In the genomic region with DNA sequence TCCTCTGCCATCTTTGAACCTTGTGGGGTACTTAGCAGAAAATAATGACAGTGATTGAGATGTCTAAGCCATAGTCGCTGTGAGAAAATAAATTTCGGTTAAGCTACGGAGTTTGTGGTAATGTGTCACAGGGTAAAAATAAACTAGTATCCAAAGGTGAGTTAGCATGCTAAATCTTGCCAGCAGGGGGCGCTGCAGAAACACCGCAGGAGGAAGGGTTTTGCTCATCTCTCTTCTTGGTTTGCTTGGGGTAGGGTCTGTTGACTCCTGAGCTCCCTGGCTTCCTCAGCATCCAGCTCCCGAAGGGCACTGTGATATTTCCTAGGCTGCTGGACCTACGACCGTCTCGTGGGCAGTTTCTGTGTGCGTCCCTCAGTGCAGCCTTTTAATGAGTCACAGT, we compare ENCODE assay signal across 9 mouse cellular contexts. TPM values are rescaled to one million over a fixed set of nuclear protein-coding genes. Genes with fewer than 3 reads are reported as not detected.
DNase-seq lines count a peak whose midpoint lies in the region; ATAC-seq and TF ChIP-seq lines count a peak whose summit lies in the region.
"Had no signal": no experiment of that assay in that cellular context is flagged by ENCODE, and none has a peak within 500 bp of the region (broad histone marks: within the 10 kb centered on the region; RNA-seq: fewer than 3 reads in every experiment).

No protein-coding gene starts in this region.

- no peak for ATAC-seq in forebrain, embryonic 14.5 days
- ATAC-seq in midbrain, embryonic 16.5 days, result no peak
- no peak for ATAC-seq in lung, embryonic 14.5 days (ENCODE audit: insufficient read depth)

- no peak overlapping the region for H3K9ac ChIP-seq in forebrain, embryonic 14.5 days (ENCODE audit: low read length)
- H3K9ac ChIP-seq in midbrain, embryonic 16.5 days (ENCODE audit: low read depth, low read length), result no peak overlapping the region
- no peak overlapping the region for H3K9ac ChIP-seq in lung, embryonic 14.5 days
- H3K9ac ChIP-seq: neural tube, embryonic 13.5 days had no signal

- no peak overlapping the region for H3K4me2 ChIP-seq in forebrain, embryonic 14.5 days (ENCODE audit: low read length)
- H3K4me2 ChIP-seq in midbrain, embryonic 16.5 days (ENCODE audit: low read length), result no peak overlapping the region
- no peak overlapping the region for H3K4me2 ChIP-seq in lung, embryonic 14.5 days
- H3K4me2 ChIP-seq: neural tube, embryonic 13.5 days had no signal

- no peak overlapping the region for H3K27ac ChIP-seq in forebrain, embryonic 10.5 days
- no peak overlapping the region for H3K27ac ChIP-seq in forebrain, embryonic 14.5 days (ENCODE audit: low read depth, low read length)
- no peak overlapping the region for H3K27ac ChIP-seq in midbrain, embryonic 10.5 days (replicated peaks)
- H3K27ac ChIP-seq in midbrain, embryonic 16.5 days (ENCODE audit: low read length), result no peak overlapping the region
- H3K27ac ChIP-seq in lung, embryonic 14.5 days (ENCODE audit: low read depth), result no peak overlapping the region
- H3K27ac ChIP-seq: neural tube, embryonic 13.5 days had no signal

- no peaks in the 10 kb centered on the region for H3K4me1 ChIP-seq in forebrain, embryonic 10.5 days
- H3K4me1 ChIP-seq in forebrain, embryonic 14.5 days (ENCODE audit: control insufficient read depth, insufficient read depth, low read length), result no peaks in the 10 kb centered on the region
- H3K4me1 ChIP-seq in midbrain, embryonic 10.5 days, result no peaks in the 10 kb centered on the region
- no peaks in the 10 kb centered on the region for H3K4me1 ChIP-seq in midbrain, embryonic 16.5 days (ENCODE audit: control insufficient read depth, insufficient read depth, low read length)
- H3K4me1 ChIP-seq in lung, embryonic 14.5 days (ENCODE audit: insufficient read depth), result no peaks in the 10 kb centered on the region
- H3K4me1 ChIP-seq: neural tube, embryonic 13.5 days had no signal

- WGBS in forebrain, embryonic 10.5 days, result 55% methylated on average over 10 of the region's 10 CpGs
- WGBS in forebrain, embryonic 14.5 days, result 59% methylated on average over 10 of the region's 10 CpGs
- 61% methylated on average over 10 of the region's 10 CpGs for WGBS in midbrain, embryonic 10.5 days
- 60% methylated on average over 10 of the region's 10 CpGs for WGBS in midbrain, embryonic 16.5 days
- 48% methylated on average over 10 of the region's 10 CpGs for WGBS in lung, embryonic 14.5 days

- no peaks in the 10 kb centered on the region for H3K27me3 ChIP-seq in forebrain, embryonic 10.5 days (ENCODE audit: poor library complexity, severe bottlenecking)
- H3K27me3 ChIP-seq in forebrain, embryonic 14.5 days (replicated peaks; ENCODE audit: control insufficient read depth, insufficient read depth, low read length), result no peaks in the 10 kb centered on the region
- no peaks in the 10 kb centered on the region for H3K27me3 ChIP-seq in midbrain, embryonic 10.5 days (ENCODE audit: low read depth, poor library complexity, severe bottlenecking)
- H3K27me3 ChIP-seq in midbrain, embryonic 16.5 days (ENCODE audit: control insufficient read depth, insufficient read depth, low read depth, low read length), result no peaks in the 10 kb centered on the region
- H3K27me3 ChIP-seq in lung, embryonic 14.5 days (ENCODE audit: insufficient read depth, low read length), result no peaks in the 10 kb centered on the region

- peak; percentile 22 for DNase-seq in forebrain, embryonic 10.5 days (ENCODE audit: extremely low spot score, low spot score)
- DNase-seq in forebrain, embryonic 14.5 days (ENCODE audit: low spot score), result no peak
- peak; percentile 23 for DNase-seq in midbrain, embryonic 10.5 days (ENCODE audit: low spot score)
- peak; percentile 6 for DNase-seq in c-Kit-negative CD71-positive TER-119-positive erythroid progenitor cells, embryonic 14.5 days (ENCODE audit: low read depth, low spot score)
- peak; percentile 52 for DNase-seq in lung, embryonic 14.5 days
- peak; percentile 16 for DNase-seq in testis, postnatal 14 days (ENCODE audit: low spot score)
- DNase-seq in urinary bladder, adult 2 months (ENCODE audit: low spot score), result no peak

- H3K9me3 ChIP-seq in forebrain, embryonic 10.5 days, result no peaks in the 10 kb centered on the region
- no peaks in the 10 kb centered on the region for H3K9me3 ChIP-seq in forebrain, embryonic 14.5 days (replicated peaks; ENCODE audit: control insufficient read depth, low read length)
- no peaks in the 10 kb centered on the region for H3K9me3 ChIP-seq in midbrain, embryonic 10.5 days (replicated peaks)
- H3K9me3 ChIP-seq in midbrain, embryonic 16.5 days (replicated peaks; ENCODE audit: control insufficient read depth, low read length, poor library complexity, severe bottlenecking), result no peaks in the 10 kb centered on the region
- no peaks in the 10 kb centered on the region for H3K9me3 ChIP-seq in lung, embryonic 14.5 days (ENCODE audit: low read depth, low read length)
- H3K9me3 ChIP-seq: neural tube, embryonic 13.5 days had no signal

- H3K4me3 ChIP-seq in forebrain, embryonic 10.5 days, result no peak overlapping the region
- H3K4me3 ChIP-seq in forebrain, embryonic 14.5 days (ENCODE audit: low read depth, low read length), result no peak overlapping the region
- no peak overlapping the region for H3K4me3 ChIP-seq in midbrain, embryonic 10.5 days
- no peak overlapping the region for H3K4me3 ChIP-seq in midbrain, embryonic 16.5 days (ENCODE audit: low read depth, low read length)
- no peak overlapping the region for H3K4me3 ChIP-seq in lung, embryonic 14.5 days (ENCODE audit: low read depth, low read length)
- H3K4me3 ChIP-seq: neural tube, embryonic 13.5 days had no signal

- H3K36me3 ChIP-seq in forebrain, embryonic 10.5 days (replicated peaks), result no peaks in the 10 kb centered on the region
- no peaks in the 10 kb centered on the region for H3K36me3 ChIP-seq in forebrain, embryonic 14.5 days (ENCODE audit: control insufficient read depth, insufficient read depth, low read length)
- no peaks in the 10 kb centered on the region for H3K36me3 ChIP-seq in midbrain, embryonic 10.5 days
- no peaks in the 10 kb centered on the region for H3K36me3 ChIP-seq in midbrain, embryonic 16.5 days (ENCODE audit: control insufficient read depth, insufficient read depth, low read length)
- H3K36me3 ChIP-seq in lung, embryonic 14.5 days (ENCODE audit: insufficient read depth), result no peaks in the 10 kb centered on the region
- H3K36me3 ChIP-seq: neural tube, embryonic 13.5 days had no signal

- TF ChIP-seq CTCF in lung, embryonic 14.5 days (IDR thresholded peaks at IDR 0.05; ENCODE audit: low read depth), result peak; percentile 69

RNA-seq across cellular contexts. Expression of a gene that starts 12.7 kb away (rescaled TPM):
- polyA plus RNA-seq in forebrain, embryonic 10.5 days (2016; fragmentation: Nextera tagmentation; extraction: Ambion mirVana), result 70.8 and 74.4 TPM in 2 replicates
- 76.0 and 79.2 TPM in 2 replicates for polyA plus RNA-seq in forebrain, embryonic 14.5 days (2014; fragmentation: Nextera tagmentation; extraction: Ambion mirVana)
- 76.0 and 83.1 TPM in 2 replicates for polyA plus RNA-seq in midbrain, embryonic 10.5 days (2016; fragmentation: Nextera tagmentation; extraction: Ambion mirVana)
- polyA plus RNA-seq in midbrain, embryonic 16.5 days (2015; fragmentation: Nextera tagmentation; extraction: Ambion mirVana), result 108 and 114 TPM in 2 replicates
- polyA plus RNA-seq in lung, embryonic 14.5 days (2014; fragmentation: Nextera tagmentation; extraction: Ambion mirVana), result 40.6 and 43.3 TPM in 2 replicates
- polyA plus RNA-seq in urinary bladder, adult 2 months (2012; rRNA removed), result 36.0 and 38.2 TPM in 2 replicates

RNA-seq across cellular contexts. Expression of a gene that starts 23.1 kb away (rescaled TPM):
- 3.9 and 4.1 TPM in 2 replicates for polyA plus RNA-seq in forebrain, embryonic 10.5 days (2016; fragmentation: Nextera tagmentation; extraction: Ambion mirVana)
- polyA plus RNA-seq in forebrain, embryonic 14.5 days (2014; fragmentation: Nextera tagmentation; extraction: Ambion mirVana), result 9.8 and 10.0 TPM in 2 replicates
- polyA plus RNA-seq in midbrain, embryonic 10.5 days (2016; fragmentation: Nextera tagmentation; extraction: Ambion mirVana), result 3.3 and 4.1 TPM in 2 replicates
- 5.8 and 6.5 TPM in 2 replicates for polyA plus RNA-seq in midbrain, embryonic 16.5 days (2015; fragmentation: Nextera tagmentation; extraction: Ambion mirVana)
- 11.1 and 12.9 TPM in 2 replicates for polyA plus RNA-seq in lung, embryonic 14.5 days (2014; fragmentation: Nextera tagmentation; extraction: Ambion mirVana)
- 10.8 and 12.1 TPM in 2 replicates for polyA plus RNA-seq in urinary bladder, adult 2 months (2012; rRNA removed)

RNA-seq across cellular contexts. Expression of a gene that starts 39.4 kb away (rescaled TPM):
- polyA plus RNA-seq in forebrain, embryonic 10.5 days (2016; fragmentation: Nextera tagmentation; extraction: Ambion mirVana), result 2.8 and 3.3 TPM in 2 replicates
- polyA plus RNA-seq in forebrain, embryonic 14.5 days (2014; fragmentation: Nextera tagmentation; extraction: Ambion mirVana), result 2.8 and 3.6 TPM in 2 replicates
- polyA plus RNA-seq in midbrain, embryonic 10.5 days (2016; fragmentation: Nextera tagmentation; extraction: Ambion mirVana), result 3.1 and 3.2 TPM in 2 replicates
- polyA plus RNA-seq in midbrain, embryonic 16.5 days (2015; fragmentation: Nextera tagmentation; extraction: Ambion mirVana), result 2.4 and 3.1 TPM in 2 replicates
- 5.6 and 6.3 TPM in 2 replicates for polyA plus RNA-seq in lung, embryonic 14.5 days (2014; fragmentation: Nextera tagmentation; extraction: Ambion mirVana)
- 87.2 and 91.2 TPM in 2 replicates for polyA plus RNA-seq in urinary bladder, adult 2 months (2012; rRNA removed)

Comparison
In these comparisons a context has a peak if more than half of its experiments do, and no peak if none do; other contexts are left out.
1. DNase-seq: peak in forebrain, embryonic 10.5 days (single experiment), midbrain, embryonic 10.5 days (single experiment), c-Kit-negative CD71-positive TER-119-positive erythroid progenitor cells, embryonic 14.5 days (single experiment), lung, embryonic 14.5 days (single experiment) and testis, postnatal 14 days (single experiment); none in forebrain, embryonic 14.5 days (single experiment) and urinary bladder, adult 2 months (single experiment).
2. RNA of a gene that starts 39.4 kb away (polyA plus RNA-seq): 87.2 to 91.2 TPM in urinary bladder, adult 2 months; 5.6 to 6.3 TPM in lung, embryonic 14.5 days, 3.1 to 3.2 TPM in midbrain, embryonic 10.5 days, 2.8 to 3.3 TPM in forebrain, embryonic 10.5 days, 2.8 to 3.6 TPM in forebrain, embryonic 14.5 days and 2.4 to 3.1 TPM in midbrain, embryonic 16.5 days; every median in the first group is over 10 times any median in the second.